Mouse (Mus musculus) left cerebral cortex, postnatal 4 days (tissue): ENCODE data around the gene Dock6. TPM values are rescaled to one million over a fixed set of nuclear protein-coding genes. Genes with fewer than 3 reads are reported as not detected.
A peak's percentile ranks its signal among the peaks of the same experiment; 100 is the strongest.
"Not testable (repeated sequence)": the region's sequence is repeated elsewhere in the genome, so short reads cannot be mapped to it uniquely, and the experiment has no call there.

Experiments used
- DNase-seq: peaks from one replicate; pipeline ENCODE4 v3.0.0-alpha.2; 2022
- intact Hi-C: fragments of 180-260 bp; cut with DNase I; formaldehyde crosslinking; loops from one replicate; pipeline ENCODE4 v1.15.1; 2025
- total RNA-seq, 2 experiments: library from RNA; stranded (reverse); gene quantifications; 2 replicates each; pipeline ENCODE4 v1.2.3; 2021

The Dock6 gene
- 10 to 100 TPM; 28.9 to 29.2 TPM for total RNA-seq

DNA sequence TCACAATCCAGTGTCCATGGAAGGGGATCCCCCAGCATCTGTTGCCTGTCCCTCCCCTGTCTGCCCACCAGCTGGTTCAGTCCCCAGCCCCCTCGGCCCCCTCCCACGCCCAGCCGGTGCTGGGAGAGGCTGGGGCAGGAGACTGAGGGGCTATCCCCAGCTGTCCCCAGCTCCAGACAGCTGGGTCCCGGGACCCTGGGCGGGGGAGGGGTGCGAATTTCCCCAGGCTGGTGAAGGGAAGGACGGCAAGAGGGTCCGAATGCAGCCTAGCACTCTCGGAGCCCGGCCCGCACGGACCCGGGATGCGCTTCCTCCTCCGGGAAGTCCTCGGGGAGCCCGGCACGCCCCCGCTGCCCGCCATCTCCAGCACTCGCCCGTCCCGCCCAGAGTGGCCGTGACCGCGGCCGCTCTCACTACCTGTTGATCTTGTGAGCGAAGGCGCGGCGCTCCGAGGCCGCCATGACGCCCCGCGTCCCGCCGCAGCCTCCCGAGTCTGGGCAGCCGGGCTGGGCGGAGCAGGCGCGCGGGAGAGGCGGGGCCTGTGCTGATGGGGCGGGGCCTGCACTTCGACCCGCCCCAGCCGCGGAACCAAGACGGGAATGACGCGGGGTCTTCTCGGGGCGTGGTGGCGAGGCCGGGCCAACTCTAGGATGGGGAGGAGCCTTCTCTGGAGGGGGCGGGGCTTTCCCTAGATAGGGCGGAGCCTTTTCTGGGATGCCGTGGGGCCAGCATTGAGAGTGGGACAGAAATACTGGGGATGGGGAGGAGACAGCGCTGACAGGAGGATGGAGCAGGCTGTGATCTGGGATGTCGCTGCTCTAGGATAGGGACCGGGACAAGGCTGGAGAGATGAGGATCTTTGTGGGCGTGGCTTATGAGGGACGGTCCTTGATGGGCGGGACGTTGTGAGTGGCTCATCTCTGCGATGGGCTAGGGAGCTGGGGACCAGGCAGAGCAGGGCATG, at the start of gene Dock6:
Gene Dock6, minus strand, starts transcription at position 508 of the 964 bp plus-strand sequence.
- intact Hi-C loops, result no loop called here
- DNase-seq, result peak; percentile 85

DNA sequence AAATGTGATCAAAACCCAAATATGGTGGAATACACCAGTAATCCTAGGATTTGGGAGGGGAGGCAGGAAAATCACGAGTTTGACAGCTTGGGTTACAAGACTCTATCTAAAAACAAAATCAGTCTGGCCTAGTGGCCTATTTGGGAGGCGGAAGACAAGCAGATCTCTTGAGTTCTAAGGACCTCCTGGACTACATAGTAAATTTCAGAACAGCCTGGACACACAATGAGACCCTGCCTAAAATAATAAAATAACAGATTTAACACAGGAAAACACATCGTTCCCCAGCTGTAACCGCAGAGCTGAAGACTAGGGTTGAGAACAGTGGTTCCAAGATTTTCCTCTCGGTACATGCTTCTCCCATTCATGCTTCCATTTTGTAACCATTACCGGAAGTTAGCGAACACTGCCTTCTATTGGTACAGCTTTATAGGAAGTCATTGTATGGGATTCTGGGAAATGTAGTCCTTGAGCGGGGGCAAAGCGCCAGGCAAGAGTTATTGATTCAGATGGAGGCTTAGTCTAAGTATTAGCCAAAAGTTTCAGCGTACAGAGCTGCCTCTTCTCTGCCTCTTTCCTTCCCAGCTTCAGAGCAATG, 48.9 kb upstream of the Dock6 start:
- intact Hi-C loops, result no loop called here
- DNase-seq, result peak; percentile 68

DNA sequence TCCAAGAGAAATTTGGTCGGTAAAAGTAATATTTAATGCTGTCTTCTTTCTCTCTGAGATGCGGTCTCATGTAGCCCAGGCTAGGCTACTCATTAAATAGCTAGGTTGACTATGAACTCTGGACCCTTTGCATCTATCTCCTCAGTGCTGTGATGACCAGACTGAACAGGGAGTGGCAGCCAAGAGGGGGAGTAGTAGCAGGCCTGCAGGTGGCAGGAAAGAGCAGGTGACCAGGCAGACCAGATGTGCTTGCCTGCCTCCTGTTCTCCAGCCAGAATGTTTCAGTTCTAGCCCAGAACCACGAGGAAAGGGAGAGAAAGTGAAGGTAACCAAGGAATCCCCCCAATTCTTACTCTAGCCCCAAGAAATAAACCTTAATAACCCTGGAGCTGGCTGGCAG, 36.8 kb upstream of the Dock6 start:
- DNase-seq, result no peak
- intact Hi-C loops, result no loop called here

DNA sequence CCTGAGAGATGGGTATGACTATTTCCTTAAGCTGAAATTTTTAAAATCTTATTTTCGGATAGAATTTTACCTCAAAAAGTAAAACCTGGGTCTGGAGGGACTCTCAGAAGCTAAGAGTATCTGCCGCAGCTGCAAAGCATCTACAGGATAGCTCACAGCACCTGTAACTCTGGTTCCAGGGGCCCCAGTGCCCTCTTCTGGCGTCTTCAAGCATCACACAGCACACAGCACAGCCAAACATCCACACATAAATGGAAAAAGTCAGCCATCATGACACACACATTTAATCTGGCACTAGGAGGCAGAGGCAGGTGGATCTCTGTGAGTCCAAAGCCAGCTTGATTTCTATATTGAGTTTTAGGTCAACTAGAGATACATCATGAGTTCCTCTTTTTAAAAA, 24.2 kb upstream of the Dock6 start:
- DNase-seq, result no peak
- intact Hi-C loops, result no loop called here

DNA sequence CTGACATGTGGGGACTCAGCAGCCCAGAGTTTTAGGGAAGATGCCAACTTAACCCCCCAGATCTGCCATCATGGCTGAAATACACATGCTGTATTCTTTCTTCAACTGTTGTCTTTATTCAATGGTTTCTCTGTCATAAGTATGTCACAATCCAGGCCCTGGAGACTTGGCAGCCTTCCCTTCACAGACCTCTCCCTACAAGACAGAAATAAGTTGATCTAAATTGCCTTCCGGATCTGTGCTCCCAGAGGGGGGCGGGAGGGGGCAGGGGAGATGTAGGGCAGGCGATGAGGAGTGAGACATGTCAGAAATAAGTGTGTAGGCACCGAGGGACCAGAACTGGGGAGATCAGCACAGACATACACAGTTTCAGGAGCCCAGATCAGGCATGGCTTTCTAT, 19.8 kb upstream of the Dock6 start:
- intact Hi-C loops, result no loop called here

DNA sequence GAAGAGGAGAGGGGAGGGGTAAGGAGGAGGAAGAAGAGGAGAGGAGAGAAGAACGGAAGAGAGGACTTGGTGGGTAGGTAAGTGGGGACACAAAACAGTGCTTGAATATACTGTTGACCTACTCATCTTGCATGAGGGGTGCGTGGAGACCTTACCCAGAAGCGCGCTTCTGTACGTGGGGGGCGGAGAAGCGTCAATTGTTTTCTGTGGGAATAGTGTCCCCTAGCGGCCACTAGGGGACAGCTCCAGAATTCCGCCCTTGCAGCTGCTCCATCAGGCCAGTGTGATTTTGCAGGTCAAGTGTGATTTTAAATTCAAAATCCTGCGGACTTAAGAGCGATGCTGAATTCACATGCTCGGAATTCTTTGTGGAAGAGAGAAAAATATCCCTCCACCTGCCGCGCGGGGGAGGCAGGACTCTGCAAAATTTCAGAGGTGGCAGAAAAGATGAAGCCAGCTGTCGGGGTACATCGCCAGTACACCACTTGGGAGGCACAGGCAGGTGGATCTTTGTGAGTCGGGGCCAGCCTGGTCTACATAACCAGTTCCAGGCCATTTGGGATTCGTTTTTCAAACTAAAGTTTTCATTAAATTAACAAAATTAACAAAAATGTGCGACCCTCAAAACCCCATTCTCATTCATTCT, 18.6 kb upstream of the Dock6 start:
- intact Hi-C loops, result no loop called here
- DNase-seq, result peak; percentile 51

More for the DNA sequence above, 19.8 kb upstream of the Dock6 start:
- peak; percentile 34 for DNase-seq

DNA sequence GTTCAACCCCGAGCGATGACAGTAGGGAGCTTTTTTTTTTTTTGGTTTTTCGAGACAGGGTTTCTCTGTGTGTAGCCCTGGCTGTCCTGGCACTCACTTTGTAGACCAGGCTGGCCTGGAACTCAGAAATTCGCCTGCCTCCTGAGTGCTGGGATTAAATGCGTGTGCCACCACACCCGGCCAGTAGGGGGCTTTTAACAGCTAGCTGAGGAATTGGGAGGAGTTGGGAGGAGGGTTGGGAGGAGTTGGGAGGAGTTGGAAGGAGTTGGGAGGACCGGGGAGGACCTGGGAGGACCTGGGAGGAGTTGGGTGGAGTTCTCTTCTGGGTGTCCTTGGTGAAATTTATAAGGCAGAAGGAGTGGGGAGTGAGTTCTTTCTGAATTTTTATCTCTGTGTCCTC, 16.9 kb upstream of the Dock6 start:
- peak; percentile 50 for DNase-seq
- intact Hi-C loops, result not testable (repeated sequence)

DNA sequence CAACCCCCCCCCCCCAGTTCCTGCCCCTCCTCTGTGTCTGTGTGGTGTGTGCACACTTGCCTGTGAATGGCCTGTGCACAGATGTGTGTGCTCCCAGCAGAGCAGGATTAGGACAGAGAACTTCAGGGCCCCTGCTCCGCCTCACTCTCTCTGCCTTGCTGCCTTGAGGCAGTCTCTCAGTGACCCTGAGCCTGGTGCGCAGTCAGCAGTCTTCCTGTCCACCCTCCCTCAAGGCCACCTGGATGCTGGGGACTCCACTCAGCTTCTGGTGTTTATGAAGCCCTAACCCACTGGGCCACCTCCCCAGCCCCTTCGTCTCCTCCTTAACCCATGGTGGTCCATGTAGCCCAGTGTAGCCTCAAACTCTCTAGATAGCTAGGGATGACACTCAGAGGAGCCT, 15.3 kb upstream of the Dock6 start:
- intact Hi-C loops, result no loop called here
- DNase-seq, result no peak

DNA sequence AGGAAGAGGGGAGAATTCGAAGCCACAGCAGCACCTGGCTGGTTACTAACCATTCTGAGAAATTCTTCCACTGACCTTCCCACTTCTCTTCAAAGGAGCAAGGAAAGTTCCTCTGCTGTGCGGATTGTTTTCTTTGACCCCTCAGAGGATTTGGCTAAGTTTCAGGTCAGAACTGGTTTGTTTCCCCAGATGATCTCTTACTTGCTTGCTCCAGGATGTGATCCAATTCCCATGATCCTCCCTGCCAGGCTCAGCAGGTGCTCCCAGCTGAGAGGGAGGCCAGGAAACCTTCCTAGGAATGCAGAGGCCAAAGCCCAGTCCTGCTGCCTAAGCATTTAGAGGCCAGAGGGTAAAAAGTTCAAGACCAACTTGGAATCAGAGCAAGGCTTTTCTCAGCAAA, 14.2 kb upstream of the Dock6 start:
- DNase-seq, result no peak
- intact Hi-C loops, result no loop called here

DNA sequence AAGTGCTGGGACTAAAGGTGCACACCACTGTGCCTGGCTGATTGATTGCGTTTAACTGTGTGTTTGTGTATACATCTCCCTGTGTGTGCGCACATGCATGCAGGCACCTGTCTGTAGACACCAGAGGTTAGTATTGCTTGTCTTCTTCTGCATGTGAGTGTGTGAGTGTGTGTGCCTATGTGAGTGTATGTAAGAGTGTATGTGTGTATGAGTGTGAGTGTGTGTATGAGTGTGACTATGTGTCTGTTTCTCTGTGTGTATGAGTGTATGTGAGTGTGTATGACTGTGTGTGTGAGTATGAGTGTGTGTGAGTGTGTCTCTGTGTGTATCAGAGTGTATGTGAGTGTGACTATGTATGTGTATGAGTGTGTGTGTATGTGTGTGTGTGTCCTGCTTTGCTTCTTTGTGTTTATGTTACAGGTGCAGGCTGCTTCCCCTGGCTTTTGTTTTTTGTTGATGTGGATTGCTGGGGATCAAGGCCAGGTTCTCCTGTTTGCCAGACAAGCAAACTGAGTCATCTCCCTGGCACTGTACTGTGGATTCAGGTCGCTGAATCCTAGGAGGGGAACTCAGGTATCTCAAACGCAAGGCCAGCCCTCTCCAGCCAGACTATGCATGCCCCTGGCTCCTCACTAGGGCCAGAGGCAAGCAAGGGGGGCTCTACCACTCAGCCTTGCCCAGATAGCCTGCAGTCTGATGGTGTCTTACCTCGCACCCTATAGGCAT, 13.4 kb upstream of the Dock6 start:
- DNase-seq, result no peak
- intact Hi-C loops, result no loop called here

DNA sequence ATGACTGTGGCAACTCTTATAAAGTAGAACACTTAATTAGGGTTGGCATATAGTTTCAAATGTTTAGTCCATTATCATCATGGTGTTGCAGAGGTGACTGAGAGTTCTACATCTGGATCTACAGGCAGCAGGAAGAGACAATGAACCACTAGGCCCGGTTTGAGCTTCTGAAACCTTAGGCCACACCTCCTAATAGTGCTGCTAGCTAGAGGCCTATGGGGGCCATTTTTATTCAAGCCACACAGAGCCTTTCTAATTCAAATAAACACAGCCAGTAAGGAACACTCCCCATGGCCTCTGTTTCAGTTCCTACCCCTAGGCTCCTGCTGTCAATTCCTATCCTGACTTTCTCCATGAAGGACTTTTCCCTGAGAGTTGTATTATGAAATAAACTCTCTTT, 9.7 kb upstream of the Dock6 start:
- intact Hi-C loops, result no loop called here
- no peak for DNase-seq

DNA sequence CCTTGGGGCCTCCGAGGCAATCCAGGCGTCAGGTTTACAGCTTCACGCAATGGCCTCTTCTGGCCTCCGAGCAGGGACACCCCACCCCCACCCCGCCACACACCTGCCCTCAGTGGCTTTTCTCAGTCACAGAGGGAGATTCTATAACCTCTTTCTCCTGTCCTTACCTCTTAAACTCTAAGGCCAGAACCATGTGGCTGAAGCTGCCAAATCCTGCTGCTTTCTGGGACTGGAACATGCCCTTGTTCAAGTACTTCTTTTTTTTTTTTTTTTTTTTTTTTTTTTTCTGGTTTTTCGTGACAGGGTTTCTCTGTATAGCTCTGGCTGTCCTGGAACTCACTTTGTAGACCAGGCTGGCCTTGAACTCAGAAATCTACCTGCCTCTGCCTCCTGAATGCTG, 7.9 kb upstream of the Dock6 start:
- intact Hi-C loops, DNase-seq: not testable (repeated sequence)

DNA sequence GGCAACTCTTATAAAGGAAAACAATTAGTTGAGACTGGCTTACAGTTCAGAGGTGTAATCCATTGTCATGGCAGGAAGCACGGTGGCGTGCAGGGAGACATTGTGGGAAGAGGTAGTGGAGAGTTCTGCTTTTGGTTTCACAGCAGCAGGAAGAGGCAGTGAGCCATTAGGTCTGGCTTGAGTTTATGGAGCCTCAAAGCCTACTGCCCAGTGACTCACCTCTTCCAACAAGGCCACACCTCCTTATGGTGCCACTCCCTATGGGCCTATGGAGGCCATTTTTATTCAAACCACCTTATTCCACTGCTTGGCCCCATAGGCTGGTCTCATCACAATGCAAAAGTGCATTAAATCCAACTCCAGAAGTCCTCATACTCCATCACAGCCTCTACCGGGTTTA, 7.2 kb upstream of the Dock6 start:
- intact Hi-C loops, result no loop called here
- no peak for DNase-seq

DNA sequence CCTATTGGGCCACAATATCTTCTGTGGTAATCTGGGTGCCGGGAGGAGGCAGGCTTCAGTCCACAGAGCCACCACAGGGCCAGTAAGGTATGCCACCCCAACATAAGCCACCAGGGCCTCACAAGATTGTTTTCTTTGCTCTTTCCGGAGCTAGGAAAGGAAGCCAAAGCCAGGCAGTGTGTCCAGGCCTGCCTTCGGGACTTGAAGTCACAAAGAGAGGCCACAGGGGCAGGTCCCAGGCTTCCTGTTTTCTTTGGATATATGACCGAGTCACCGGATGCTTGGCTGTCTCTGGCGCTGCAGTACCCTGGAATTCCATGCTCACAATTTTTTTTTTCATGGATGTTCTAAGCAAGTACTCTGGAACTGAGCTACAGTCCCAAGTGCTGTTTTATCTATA, 5.6 kb upstream of the Dock6 start:
- DNase-seq, result no peak
- intact Hi-C loops, result no loop called here

DNA sequence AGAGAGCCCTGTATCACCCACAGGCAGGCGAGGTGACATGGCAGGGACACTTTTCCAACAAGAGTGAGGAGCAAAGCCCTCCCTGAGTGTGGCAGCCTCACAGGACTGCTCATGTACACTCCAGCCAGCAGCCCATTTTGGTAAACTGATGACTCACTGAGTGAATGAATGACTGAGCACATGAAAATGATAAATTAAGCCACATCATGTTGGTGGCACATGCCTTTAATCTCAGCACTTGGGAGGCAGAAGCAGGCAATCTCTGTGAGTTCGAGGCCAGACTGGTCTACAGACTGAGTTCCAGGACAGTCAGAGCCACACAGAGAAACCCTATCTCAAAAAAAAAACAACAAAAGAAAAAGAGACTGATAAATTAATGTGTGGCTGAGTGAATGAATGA, 5.1 kb upstream of the Dock6 start:
- intact Hi-C loops, result no loop called here
- DNase-seq, result no peak

DNA sequence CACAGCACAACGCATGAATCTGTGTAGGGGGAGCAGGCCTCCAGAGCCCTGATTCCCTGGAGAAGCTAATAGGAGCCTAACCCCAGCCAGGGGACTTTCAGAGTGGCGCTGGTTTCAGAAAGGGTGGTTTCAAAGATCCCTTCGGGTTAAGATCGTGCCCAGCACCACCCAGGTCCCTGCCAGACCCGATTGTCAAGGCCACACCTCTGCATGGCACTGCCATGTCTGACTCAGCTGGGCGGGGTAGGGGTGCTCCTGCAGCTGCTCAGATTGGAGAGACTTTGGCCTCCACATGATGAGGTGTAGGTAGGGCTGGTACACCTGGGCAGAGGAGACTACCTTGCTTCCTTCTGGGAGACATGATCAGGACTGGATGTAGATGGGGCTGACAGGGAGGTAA, 2.5 kb upstream of the Dock6 start:
- intact Hi-C loops, result no loop called here
- no peak for DNase-seq

DNA sequence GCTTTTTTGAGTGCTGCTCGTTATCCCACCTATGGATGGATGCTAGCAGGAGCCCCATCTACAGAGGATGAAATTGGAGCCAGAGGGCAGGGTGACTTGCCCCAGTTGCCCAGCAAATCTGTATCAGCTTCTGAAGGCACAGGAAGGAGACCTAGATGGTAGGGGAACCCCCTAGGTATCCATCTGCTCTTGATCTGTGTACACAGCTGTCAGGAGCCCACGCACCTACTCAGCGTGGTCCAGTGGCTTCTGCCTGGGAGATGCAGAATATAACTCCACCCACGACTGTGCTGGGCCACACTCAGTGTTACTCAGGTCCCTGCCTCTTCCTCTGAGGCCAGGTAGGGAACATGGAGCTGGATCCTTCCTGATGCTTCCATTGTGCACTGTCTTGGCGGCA, 1.5 kb upstream of the Dock6 start:
- no peak for DNase-seq
- intact Hi-C loops, result no loop called here

DNA sequence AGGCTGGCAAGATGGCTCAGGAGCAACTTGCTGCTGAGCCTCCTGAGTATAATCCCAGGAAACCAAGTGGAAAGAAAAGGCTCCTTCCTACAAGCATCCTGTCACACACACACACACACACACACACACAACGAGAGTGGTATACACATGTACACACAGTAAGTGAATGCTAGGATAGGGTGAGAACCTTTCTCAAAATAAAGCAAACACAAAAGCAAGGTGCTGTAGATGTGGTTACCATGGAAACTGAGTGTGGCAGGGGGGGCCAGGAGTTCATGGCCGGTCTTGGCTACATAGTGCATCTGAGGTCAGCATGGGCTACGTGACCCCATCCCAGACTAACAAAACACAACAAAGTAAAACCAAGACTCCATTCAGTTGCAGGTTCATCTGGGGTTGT, 1.4 kb downstream of the Dock6 start:
- DNase-seq, result no peak
- intact Hi-C loops, result no loop called here

DNA sequence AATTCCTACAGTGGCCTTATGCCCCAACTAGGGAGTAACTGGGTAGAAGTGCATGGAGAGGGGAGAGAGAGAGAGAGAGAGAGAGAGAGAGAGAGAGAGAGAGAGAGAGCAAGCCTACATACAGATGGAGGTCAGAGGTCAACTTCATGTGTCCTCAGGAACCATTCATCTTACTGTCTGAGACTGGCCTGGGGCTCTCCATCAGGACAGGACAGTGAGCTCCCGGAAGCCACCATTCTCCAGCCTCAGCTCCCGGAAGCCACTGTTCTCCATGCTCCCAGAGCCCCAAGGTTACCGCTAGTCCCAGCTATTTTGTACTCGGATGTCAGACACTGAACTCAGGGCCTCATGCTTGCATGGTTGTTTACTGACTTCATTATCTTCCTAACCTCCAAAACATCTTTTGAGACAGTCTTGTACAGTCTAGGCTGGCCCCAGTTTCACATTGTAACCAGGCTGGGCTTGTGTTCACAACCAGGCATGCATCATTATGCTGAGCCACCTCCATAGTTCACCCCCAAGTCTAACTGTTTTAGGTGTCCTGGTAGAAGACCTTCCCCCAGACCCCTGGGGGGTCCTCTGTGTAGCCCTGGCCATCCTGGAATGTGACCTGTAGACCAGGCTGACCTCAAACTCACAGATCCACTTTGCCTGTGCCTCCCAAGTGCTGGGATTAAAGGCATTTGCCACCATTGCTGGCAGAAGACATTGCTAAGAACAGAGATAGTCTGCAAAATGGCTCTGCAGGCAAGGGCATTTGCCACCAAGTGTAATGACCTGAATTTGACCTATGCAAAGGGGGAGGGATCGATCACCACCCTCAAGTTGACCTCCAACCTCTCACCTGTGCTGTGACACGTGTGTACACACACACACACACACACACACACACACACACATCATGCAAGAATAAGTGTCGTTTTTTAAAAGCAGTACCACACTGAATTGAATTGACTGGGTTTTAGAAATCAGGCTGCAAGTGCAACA, 2.5 kb downstream of the Dock6 start:
- intact Hi-C loops, result no loop called here
- DNase-seq, result no peak

DNA sequence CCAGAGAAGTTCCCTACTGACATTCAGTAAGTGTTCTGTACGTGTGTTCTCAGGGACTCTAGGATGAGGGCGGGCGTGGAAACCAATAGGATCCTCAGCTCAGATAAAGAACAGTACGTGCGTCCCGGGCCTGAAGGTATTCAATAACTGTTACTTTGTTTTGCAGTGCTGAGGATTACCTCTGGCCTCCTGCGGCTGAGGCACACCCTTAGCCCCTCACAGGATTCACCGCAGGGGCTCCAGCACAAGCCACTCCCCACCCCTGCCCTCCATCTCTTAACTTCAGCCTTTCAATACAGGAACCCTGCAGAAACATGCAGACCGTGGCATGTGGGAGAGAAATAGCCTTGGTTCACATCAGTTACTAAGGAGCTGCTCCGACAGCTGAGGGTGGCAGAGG, 4.5 kb downstream of the Dock6 start:
- intact Hi-C loops, result no loop called here
- DNase-seq, result no peak
